Mouse (Mus musculus): Measurements from ENCODE around the gene Cd33. TPM values are rescaled to one million over a fixed set of nuclear protein-coding genes. Genes with fewer than 3 reads are reported as not detected.

Cd33 gene
- polyA plus RNA-seq, 1 experiment from 2014 or later: 2.8 TPM

GRCm38 (mm10) chr7:43512519-43512918 lies 31.7 kb downstream of the Cd33 start:
- H3K4me1 ChIP-seq: no peaks in the 10 kb centered on the region
- ATAC-seq (ENCODE audit: insufficient number of reproducible peaks, low FRiP score, low TSS enrichment, low read depth): no peak
- no peak overlapping the region for H3K9ac ChIP-seq
- no peak overlapping the region for H3K4me3 ChIP-seq (replicated peaks)
- no peaks in the 10 kb centered on the region for H3K27me3 ChIP-seq
- no peaks in the 10 kb centered on the region for H3K36me3 ChIP-seq
- WGBS: 64% methylated on average over 4 of the region's 4 CpGs
- H3K27ac ChIP-seq (replicated peaks): no peak overlapping the region
- no peak overlapping the region for H3K4me2 ChIP-seq (replicated peaks)
- no peaks in the 10 kb centered on the region for H3K9me3 ChIP-seq (replicated peaks)

- 53% methylated on average over 4 of the region's 4 CpGs for WGBS
- Histone ChIP-seq H3K36me3 (no peaks in the 10 kb centered on the region), H3K4me1 (no peaks in the 10 kb centered on the region), H3K27ac (replicated peaks) (no peak overlapping the region), H3K4me3 (replicated peaks) (no peak overlapping the region), H3K4me2 (replicated peaks) (no peak overlapping the region), H3K9ac (no peak overlapping the region), H3K27me3 (no peaks in the 10 kb centered on the region), H3K9me3 (replicated peaks) (no peaks in the 10 kb centered on the region)
- no peak for ATAC-seq (ENCODE audit: insufficient number of reproducible peaks, low FRiP score, low TSS enrichment, low read depth)
Measured at GRCm38 (mm10) chr7:43511707-43512478, 32.3 kb downstream of the Cd33 start.

DNA sequence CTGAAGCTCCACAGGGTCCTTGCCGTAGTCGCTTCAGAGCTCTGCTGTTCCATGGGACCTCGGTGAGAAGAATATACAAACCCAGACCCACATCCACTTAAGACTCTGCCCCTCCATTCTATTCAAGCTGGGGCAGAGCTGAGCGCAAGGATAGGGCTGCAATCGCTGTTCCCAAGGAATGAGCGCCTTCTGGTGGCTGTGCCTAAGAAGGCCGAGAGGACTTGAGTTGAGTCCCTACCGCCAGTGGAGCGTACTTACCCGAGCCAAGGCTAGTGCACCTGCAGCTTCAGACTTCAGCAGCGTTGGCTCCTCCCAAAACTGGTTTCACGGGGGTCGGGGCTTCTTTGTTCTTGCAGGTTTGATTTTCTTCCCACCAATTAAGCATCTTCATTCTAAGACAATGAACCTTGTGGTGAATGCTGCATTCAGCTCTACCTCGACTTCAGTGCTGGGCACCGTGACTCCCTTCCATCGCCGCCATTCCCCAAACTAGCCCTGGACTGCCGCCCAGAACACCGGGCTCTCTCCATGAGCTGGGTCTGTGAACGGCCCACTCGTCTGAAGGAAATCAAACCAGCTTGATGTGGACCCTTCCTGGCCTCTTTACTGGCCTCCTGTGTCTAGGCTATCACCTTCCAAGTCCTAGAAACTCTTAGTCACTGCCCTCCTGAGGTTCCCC lies 48.7 kb downstream of the Cd33 start:
- H3K4me3 ChIP-seq (replicated peaks): no peak overlapping the region
- H3K4me1 ChIP-seq: peaks cover under 1% of the 10 kb centered on the region; the same call in 1 of the 2 replicates
- WGBS: 12% methylated on average over 21 of the region's 21 CpGs
- ATAC-seq (ENCODE audit: insufficient number of reproducible peaks, low FRiP score, low TSS enrichment, low read depth): no peak; the same call in 1 of the 2 replicates
- H3K36me3 ChIP-seq: no peaks in the 10 kb centered on the region
- H3K27me3 ChIP-seq: 0 out of 2 replicates have a peak, but pooled peaks cover 4% of the 10 kb centered on the region
- no peak overlapping the region for H3K27ac ChIP-seq (replicated peaks)
- H3K9ac ChIP-seq: no peak overlapping the region
- no peak overlapping the region for H3K4me2 ChIP-seq (replicated peaks)
- H3K9me3 ChIP-seq (replicated peaks): no peaks in the 10 kb centered on the region

- Histone ChIP-seq H3K9me3 (replicated peaks) (no peaks in the 10 kb centered on the region), H3K4me1 (peaks cover 11% of the 10 kb centered on the region; the same call in 1 of the 2 replicates), H3K4me2 (replicated peaks) (no peak overlapping the region), H3K27me3 (0 out of 2 replicates have a peak, but pooled peaks cover 4% of the 10 kb centered on the region), H3K27ac (replicated peaks) (no peak overlapping the region), H3K36me3 (no peaks in the 10 kb centered on the region), H3K4me3 (replicated peaks) (no peak overlapping the region), H3K9ac (no peak overlapping the region)
- 64% methylated on average over 9 of the region's 9 CpGs for WGBS
- ATAC-seq (ENCODE audit: insufficient number of reproducible peaks, low FRiP score, low TSS enrichment, low read depth): no peak
Measured at GRCm38 (mm10) chr7:43490861-43491260, 53.4 kb downstream of the Cd33 start.

DNA sequence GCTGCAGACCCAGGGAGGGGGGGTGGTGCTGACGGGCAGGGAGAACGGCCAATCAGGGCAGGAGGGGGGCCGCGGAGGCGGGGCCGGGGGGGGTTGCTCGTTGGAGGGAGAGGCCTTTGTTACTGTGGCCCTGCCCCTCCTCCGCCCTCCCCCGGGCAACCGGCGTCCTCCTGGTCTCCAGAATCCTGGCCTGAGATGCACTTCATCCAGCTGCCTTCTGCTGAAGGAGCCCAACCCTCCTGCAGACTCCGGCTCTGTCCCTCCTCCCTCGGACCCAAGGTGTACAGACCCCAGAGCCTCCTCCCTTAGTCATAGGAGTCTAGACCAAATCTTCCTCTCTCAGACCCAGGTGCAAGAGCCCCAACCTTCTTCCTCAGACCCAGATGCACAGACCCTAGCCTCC lies 54.0 kb downstream of the Cd33 start:
- Histone ChIP-seq H3K27ac (replicated peaks) (no peak overlapping the region), H3K4me3 (replicated peaks) (peak overlapping the region; percentile 50), H3K9ac (peak overlapping the region; percentile 31; the same call in 1 of the 2 replicates), H3K27me3 (0 out of 2 replicates have a peak, but pooled peaks cover 4% of the 10 kb centered on the region), H3K9me3 (replicated peaks) (no peaks in the 10 kb centered on the region), H3K4me2 (replicated peaks) (peak overlapping the region; percentile 82), H3K4me1 (peaks cover 11% of the 10 kb centered on the region; the same call in 1 of the 2 replicates), H3K36me3 (no peaks in the 10 kb centered on the region)
- ATAC-seq (ENCODE audit: insufficient number of reproducible peaks, low FRiP score, low TSS enrichment, low read depth): peak; percentile 78; the same call in 1 of the 2 replicates
- under 1% methylated on average over 10 of the region's 13 CpGs for WGBS

GRCm38 (mm10) chr7:43489631-43490125 lies 54.5 kb downstream of the Cd33 start, which contains the start of gene Iglon5:
Gene Iglon5, minus strand, starts transcription at chr7:43490075.
- Histone ChIP-seq H3K27me3 (no peaks in the 10 kb centered on the region), H3K36me3 (no peaks in the 10 kb centered on the region), H3K9me3 (replicated peaks) (no peaks in the 10 kb centered on the region), H3K4me1 (peaks cover 11% of the 10 kb centered on the region; the same call in 1 of the 2 replicates), H3K27ac (replicated peaks) (no peak within 1 kb of the TSS), H3K9ac (peak within 1 kb of the TSS; percentile 31; the same call in 1 of the 2 replicates), H3K4me2 (replicated peaks) (peak within 1 kb of the TSS; percentile 82), H3K4me3 (replicated peaks) (peak within 1 kb of the TSS; percentile 50)
- under 1% methylated on average over 26 of the region's 41 CpGs for WGBS
- peak; percentile 26; the same call in 1 of the 2 replicates for ATAC-seq (ENCODE audit: insufficient number of reproducible peaks, low FRiP score, low TSS enrichment, low read depth)

DNA sequence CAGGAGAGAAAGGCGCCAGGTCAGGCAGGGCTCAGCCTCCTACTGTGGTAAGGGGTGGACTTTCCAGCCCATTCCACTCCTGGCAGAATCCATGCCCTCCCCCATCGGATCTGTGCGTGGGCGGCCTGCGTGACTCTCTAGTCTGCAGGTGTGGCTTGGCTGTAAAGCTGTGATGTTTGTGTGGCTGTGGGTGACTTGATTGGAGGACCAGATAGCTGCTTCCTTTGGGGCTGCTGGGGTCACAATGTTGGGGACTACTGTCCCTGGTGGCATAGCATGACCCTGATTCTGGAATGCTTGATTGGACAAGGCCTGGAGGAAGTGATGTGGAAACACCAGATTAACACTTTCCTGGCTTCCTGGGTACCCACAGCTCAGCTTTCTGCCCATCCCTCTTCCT lies 55.6 kb downstream of the Cd33 start:
- Histone ChIP-seq H3K4me1 (peaks cover 11% of the 10 kb centered on the region; the same call in 1 of the 2 replicates), H3K4me2 (replicated peaks) (peak overlapping the region; percentile 8; the same call in 1 of the 2 replicates), H3K27me3 (no peaks in the 10 kb centered on the region), H3K9ac (no peak overlapping the region), H3K36me3 (no peaks in the 10 kb centered on the region), H3K27ac (replicated peaks) (no peak overlapping the region), H3K9me3 (replicated peaks) (no peaks in the 10 kb centered on the region), H3K4me3 (replicated peaks) (no peak overlapping the region)
- WGBS: 34% methylated on average over 5 of the region's 5 CpGs
- no peak for ATAC-seq (ENCODE audit: insufficient number of reproducible peaks, low FRiP score, low TSS enrichment, low read depth)

GRCm38 (mm10) chr7:43483236-43483635 lies 61.0 kb downstream of the Cd33 start:
- H3K27ac ChIP-seq (replicated peaks): no peak overlapping the region
- H3K4me2 ChIP-seq (replicated peaks): no peak overlapping the region
- WGBS: 6% methylated on average over 10 of the region's 10 CpGs
- 0 out of 2 replicates have a peak, but pooled peaks cover under 1% of the 10 kb centered on the region for H3K27me3 ChIP-seq
- H3K9me3 ChIP-seq (replicated peaks): no peaks in the 10 kb centered on the region
- H3K4me3 ChIP-seq (replicated peaks): no peak overlapping the region
- H3K9ac ChIP-seq: no peak overlapping the region
- no peaks in the 10 kb centered on the region for H3K4me1 ChIP-seq
- ATAC-seq (ENCODE audit: insufficient number of reproducible peaks, low FRiP score, low TSS enrichment, low read depth): no peak
- no peaks in the 10 kb centered on the region for H3K36me3 ChIP-seq

DNA sequence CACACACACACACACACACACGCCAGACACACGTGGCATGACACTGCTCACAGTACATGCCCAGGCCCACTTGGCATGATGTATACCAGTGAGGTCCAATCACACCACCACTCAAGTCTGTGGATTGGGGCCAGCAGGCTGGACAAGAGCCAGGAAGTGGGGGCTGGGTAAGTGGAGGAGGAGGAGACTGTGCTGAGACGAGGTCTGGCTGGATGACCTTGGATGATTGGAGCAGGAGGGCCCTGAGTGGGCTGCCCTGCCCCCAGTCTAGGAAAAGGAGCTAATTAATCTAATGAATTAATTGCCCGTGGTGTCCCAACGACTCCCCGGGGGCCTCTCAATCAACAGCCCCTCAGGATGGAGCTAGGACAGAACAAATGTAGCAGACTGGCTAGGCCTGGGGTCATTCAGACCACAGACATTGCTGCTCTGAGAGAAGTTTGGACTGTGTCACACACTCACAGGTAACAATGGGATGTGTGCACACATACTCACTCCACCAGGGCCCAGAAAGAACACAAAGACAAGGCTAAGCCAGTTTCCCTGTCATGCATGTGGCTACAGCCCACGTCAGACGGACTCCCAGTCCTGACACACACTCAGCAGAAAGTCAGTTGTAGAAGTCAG lies 62.0 kb downstream of the Cd33 start:
- H3K9me3 ChIP-seq (replicated peaks): no peaks in the 10 kb centered on the region
- WGBS: 56% methylated on average over 8 of the region's 8 CpGs
- no peak overlapping the region for H3K4me2 ChIP-seq (replicated peaks)
- H3K4me3 ChIP-seq (replicated peaks): no peak overlapping the region
- H3K9ac ChIP-seq: no peak overlapping the region
- peaks cover 10% of the 10 kb centered on the region for H3K27me3 ChIP-seq
- no peaks in the 10 kb centered on the region for H3K36me3 ChIP-seq
- no peaks in the 10 kb centered on the region for H3K4me1 ChIP-seq
- ATAC-seq (ENCODE audit: insufficient number of reproducible peaks, low FRiP score, low TSS enrichment, low read depth): peak; percentile 29; the same call in 1 of the 2 replicates
- no peak overlapping the region for H3K27ac ChIP-seq (replicated peaks)

DNA sequence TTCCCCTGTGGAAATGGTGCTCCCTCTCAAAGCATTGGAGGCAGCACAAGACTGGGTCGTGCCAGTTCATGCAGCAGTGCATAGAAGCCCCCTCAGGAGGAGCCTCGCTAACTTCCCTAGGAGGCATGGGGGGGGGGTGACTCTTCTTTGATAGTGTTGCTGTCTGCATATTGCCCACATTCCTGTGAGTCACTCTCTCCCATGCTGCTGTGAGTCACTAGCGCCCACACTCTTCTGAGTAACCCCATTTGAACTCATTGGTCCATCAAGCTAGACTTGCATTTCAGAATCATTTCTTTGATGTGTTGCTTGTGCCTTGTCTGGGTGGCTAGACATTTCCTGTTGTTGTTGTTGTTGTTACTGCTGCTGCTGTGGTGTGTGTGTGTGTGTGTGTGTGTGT lies 63.0 kb downstream of the Cd33 start:
- Histone ChIP-seq H3K4me1 (no peaks in the 10 kb centered on the region), H3K4me3 (replicated peaks) (no peak overlapping the region), H3K27ac (replicated peaks) (no peak overlapping the region), H3K9ac (no peak overlapping the region), H3K36me3 (no peaks in the 10 kb centered on the region), H3K27me3 (peaks cover 20% of the 10 kb centered on the region), H3K4me2 (replicated peaks) (no peak overlapping the region), H3K9me3 (replicated peaks) (no peaks in the 10 kb centered on the region)
- WGBS: 58% methylated on average over 3 of the region's 3 CpGs
- no peak for ATAC-seq (ENCODE audit: insufficient number of reproducible peaks, low FRiP score, low TSS enrichment, low read depth)

DNA sequence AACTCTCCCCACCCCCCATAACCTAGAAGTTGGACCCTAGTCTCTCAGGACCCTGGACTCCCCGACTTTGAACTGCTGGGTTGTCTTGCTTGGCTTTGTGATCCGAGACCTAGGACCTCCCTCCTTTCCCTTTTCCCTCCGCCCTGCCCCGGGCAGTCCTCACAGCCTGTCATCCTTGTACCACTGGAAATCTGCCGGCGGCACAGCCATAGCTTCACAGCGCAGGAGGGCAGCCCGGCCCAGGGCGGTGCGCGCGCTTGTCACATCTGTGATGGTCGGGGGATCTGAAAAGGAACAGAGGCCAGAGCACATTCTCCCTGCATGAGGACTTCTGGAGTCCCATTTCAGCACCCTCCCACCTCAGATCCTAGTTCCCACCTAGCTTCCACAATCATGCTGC lies 67.9 kb downstream of the Cd33 start:
- WGBS: 15% methylated on average over 13 of the region's 13 CpGs
- no peak for ATAC-seq (ENCODE audit: insufficient number of reproducible peaks, low FRiP score, low TSS enrichment, low read depth)
- H3K27me3 ChIP-seq: peaks cover 29% of the 10 kb centered on the region
- no peaks in the 10 kb centered on the region for H3K4me1 ChIP-seq
- H3K9ac ChIP-seq: no peak overlapping the region
- no peak overlapping the region for H3K4me2 ChIP-seq (replicated peaks)
- no peaks in the 10 kb centered on the region for H3K36me3 ChIP-seq
- H3K4me3 ChIP-seq (replicated peaks): no peak overlapping the region
- no peaks in the 10 kb centered on the region for H3K9me3 ChIP-seq (replicated peaks)
- H3K27ac ChIP-seq (replicated peaks): no peak overlapping the region
